Mouse (Mus musculus) bone marrow, adult 2 months (tissue): ENCODE results near the gene Acsm3. TPM values are rescaled to one million over a fixed set of nuclear protein-coding genes. Genes with fewer than 3 reads are reported as not detected.

Experiments
- H3K27ac ChIP-seq: fragments of 200-500 bp; 2 replicates; pipeline ENCODE4 v1.5.1; 2012; ENCODE audit warnings: low read depth, mild to moderate bottlenecking, control low read depth, inconsistent platforms, low read length; ENCODE audit not compliant: control insufficient read depth, poor library complexity, insufficient read depth
- H3K4me1 ChIP-seq: fragments of 200-500 bp; 2 replicates; pipeline ENCODE4 v1.6.1; 2011; ENCODE audit warnings: low read length; ENCODE audit not compliant: control insufficient read depth, insufficient read depth
- H3K4me3 ChIP-seq: fragments of 200-500 bp; replicated peaks from 2 replicates; pipeline ENCODE3; 2011; ENCODE audit warnings: mild to moderate bottlenecking, low read depth, low read length, control low read depth; ENCODE audit not compliant: control insufficient read depth
- CTCF ChIP-seq: fragments of 200-500 bp; IDR thresholded peaks from 2 replicates; pipeline ENCODE4 v1.5.1; 2011; ENCODE audit warnings: low read length, control low read depth; ENCODE audit not compliant: control insufficient read depth, insufficient read depth
- POLR2A ChIP-seq: fragments of 200-500 bp; IDR thresholded peaks from 2 replicates; pipeline ENCODE4 v1.6.1; 2011; ENCODE audit warnings: low read depth, mild to moderate bottlenecking, control low read depth, low read length, borderline replicate concordance; ENCODE audit not compliant: control insufficient read depth
- WGBS: fragments of 180-500 bp; shearing (Covaris S2); methylation state at CpG from one replicate; pipeline ENCODE4 v1.1.7; 2018; 5-methylcytosine and 5-hydroxymethylcytosine counted together
- polyA plus RNA-seq: library from polyadenylated mRNA; stranded (reverse); fragments of >200 nt; gene quantifications from 2 replicates; pipeline ENCODE4 v1.2.4, GENCODE M21; 2011; ENCODE audit warnings: low replicate concordance; ENCODE audit not compliant: missing spikeins, insufficient read depth, insufficient read length

The Acsm3 gene
- polyA plus RNA-seq, 1 experiment, result 1.3 TPM

DNA sequence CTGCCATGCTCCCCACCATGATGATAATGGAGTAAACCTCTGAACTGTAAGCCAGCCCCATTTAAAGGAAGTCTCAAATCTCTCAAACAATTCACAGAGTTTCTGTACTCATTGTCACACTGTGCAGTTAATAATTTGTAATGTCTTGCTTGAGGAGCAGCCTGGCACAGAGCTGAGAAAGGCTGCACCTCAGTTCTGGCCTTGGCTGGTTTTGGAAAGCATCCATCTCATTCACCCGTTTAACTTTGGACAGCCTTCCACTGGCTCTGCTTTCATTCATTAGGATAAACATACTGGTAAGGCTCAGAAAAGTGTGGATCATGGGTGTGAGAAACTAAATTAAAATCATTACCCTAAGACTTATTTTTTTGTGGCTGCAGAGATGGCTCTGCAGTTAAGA lies 14.9 kb upstream of the Acsm3 start:
- Histone ChIP-seq H3K27ac (no peak overlapping the region), H3K4me3 (no peak overlapping the region), H3K4me1 (no peaks in the 10 kb centered on the region)
- TF ChIP-seq CTCF (no peak), POLR2A (no peak)
- WGBS, result 73% methylated on average over 1 of the region's 1 CpGs

DNA sequence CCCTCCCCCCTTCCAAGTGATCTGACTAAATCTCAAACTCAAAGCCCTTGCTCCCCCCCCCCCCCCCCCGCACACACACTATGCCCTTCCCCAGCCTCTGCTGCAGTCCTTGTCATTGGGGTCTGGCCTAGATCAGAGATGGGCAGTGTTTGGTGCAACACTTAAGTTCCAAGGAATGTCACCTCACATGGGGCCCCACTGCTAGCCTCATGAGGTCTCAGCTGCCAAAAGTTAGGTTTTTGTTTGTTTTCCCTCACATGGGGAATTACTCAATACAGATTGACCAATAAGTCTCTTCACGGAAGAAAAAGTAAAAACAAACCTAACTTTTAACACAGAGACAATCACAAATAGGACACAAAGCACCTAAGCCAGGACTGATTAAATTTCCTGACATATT lies 12.0 kb upstream of the Acsm3 start:
- no peak for TF ChIP-seq POLR2A
- TF ChIP-seq CTCF, result no peak
- no peak overlapping the region for H3K27ac ChIP-seq
- no peaks in the 10 kb centered on the region for H3K4me1 ChIP-seq
- no peak overlapping the region for H3K4me3 ChIP-seq
- 71% methylated on average over 2 of the region's 2 CpGs for WGBS

DNA sequence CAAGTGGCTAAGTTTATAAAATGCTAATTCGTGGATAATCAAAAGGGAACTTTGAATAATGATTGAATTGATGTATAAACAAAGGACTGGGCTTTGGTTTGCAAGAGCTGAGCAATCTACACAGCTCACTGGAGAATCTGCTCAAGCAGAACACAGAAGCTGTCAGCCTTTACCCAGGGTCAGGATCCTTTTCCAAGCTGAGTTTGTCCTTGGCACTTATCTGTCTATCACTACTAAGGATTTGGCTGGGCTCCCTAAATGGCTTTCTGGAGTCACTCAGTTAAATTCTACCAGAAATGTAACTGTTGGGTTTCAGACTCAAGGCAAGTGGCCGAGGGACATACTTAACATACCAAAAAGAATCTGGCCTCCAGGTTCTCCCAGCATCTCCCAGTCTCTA lies 10.8 kb upstream of the Acsm3 start:
- H3K4me3 ChIP-seq, result no peak overlapping the region
- WGBS, result 60% methylated on average over 2 of the region's 2 CpGs
- H3K27ac ChIP-seq, result no peak overlapping the region
- no peak for TF ChIP-seq POLR2A
- no peak for TF ChIP-seq CTCF
- no peaks in the 10 kb centered on the region for H3K4me1 ChIP-seq

DNA sequence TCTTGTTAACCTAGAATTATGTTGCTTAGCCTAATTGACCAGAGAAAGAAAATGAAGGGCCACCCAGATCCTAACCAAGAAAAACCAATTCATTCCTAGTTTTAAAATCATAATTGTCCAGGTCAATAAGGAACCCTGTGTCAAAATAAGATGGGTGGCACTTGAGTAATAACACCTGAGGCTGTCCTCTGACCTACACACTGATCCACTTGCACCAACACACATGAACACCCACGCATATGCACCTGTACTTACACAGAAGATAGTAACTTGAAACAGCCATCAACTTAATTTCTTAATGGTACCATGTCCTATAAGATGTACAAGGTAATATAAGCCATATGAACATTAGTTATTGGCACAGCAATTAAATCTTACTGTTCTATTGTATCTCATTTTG lies 7.0 kb upstream of the Acsm3 start:
- Histone ChIP-seq H3K4me1 (no peaks in the 10 kb centered on the region), H3K27ac (no peak overlapping the region), H3K4me3 (no peak overlapping the region)
- no peak for TF ChIP-seq POLR2A
- TF ChIP-seq CTCF, result no peak
- 74% methylated on average over 1 of the region's 1 CpGs for WGBS

DNA sequence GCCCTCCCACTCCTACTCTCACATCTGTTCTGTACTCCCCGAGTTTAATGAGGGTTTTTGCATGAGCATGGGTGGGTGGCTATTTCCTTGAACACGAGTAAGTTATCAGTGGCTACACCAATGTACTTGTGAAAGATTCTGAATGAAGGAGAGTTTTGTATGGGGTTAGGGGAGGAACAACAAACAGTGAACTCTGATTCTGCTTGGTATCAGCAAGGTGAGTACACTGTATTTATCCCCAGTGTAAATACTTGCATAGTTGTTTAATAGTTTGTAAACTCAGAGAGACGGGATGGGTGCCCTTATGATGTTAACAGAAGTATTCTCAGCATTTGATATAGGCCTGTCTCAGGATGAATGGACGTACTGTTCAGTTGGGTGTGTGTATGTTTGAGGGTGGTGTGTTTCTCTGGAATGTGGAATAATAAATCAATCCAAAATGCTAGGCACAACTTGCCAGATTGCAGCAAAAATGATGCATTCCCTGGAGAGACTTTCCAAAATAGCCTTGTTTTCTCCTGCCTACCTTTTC lies 1.5 kb downstream of the Acsm3 start:
- no peak for TF ChIP-seq CTCF
- no peak for TF ChIP-seq POLR2A
- Histone ChIP-seq H3K4me1 (no peaks in the 10 kb centered on the region), H3K27ac (no peak overlapping the region), H3K4me3 (no peak overlapping the region)
- WGBS, result 60% methylated on average over 4 of the region's 4 CpGs

DNA sequence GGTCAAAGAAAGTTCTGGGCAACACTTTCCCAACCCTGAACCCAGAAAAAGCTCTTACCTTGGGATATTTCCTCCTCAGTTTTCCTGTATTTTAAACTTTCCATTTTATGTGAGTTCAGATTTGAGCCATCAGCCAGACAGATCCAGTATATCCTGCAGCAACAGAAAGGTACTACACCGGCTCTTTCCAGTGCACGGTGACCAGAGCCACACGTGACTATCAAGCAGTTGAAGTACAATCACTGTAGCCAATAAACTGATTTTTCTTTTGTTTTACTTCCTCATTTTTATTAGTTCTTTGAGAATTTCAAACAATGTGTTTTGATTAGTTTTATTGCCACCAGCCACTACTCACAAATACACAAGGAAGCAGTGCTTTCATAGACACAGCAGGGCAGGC lies 3.7 kb downstream of the Acsm3 start:
- TF ChIP-seq POLR2A (no peak), CTCF (no peak)
- H3K4me1 ChIP-seq, result no peaks in the 10 kb centered on the region
- 53% methylated on average over 3 of the region's 3 CpGs for WGBS
- H3K27ac ChIP-seq, result no peak overlapping the region
- H3K4me3 ChIP-seq, result no peak overlapping the region

DNA sequence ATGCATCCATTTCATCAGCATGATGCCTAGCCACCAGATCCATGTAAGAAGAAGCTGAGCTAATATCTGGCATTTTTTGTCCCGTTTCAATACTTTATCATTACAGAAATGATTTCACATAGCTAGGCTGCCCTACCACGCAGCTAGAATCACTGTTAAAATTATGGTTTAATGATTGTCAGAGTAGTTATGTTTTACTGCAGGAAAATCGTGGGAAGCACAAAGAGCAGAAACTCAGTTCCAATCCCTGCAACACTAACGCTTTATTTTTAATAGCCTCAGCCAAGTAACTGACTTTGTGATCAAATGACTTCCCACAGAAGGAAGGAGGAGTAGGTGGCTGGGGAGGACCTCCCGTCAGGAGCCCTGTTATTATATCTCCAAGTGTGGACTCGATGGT lies 6.3 kb downstream of the Acsm3 start:
- Histone ChIP-seq H3K4me3 (no peak overlapping the region), H3K4me1 (no peaks in the 10 kb centered on the region), H3K27ac (no peak overlapping the region)
- 79% methylated on average over 6 of the region's 6 CpGs for WGBS
- no peak for TF ChIP-seq POLR2A
- TF ChIP-seq CTCF, result no peak

DNA sequence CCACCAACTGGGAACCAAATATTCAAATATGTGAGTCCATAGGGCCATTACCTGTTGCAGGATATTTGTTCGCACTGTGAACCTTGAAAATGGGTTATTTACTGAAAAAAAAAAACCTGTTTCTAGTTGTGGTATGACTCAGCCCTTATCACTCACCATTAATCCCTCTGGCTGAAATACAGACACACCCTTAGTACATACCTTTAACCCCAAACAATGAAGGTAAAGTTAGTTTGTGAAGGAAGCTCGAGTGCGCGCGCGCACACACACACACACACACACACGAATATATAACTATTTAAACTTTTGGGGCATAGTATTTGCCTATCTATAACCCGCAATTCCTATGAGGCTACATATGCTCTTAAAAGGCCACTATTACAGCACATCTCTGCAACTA lies 9.2 kb downstream of the Acsm3 start:
- no peaks in the 10 kb centered on the region for H3K4me1 ChIP-seq
- H3K27ac ChIP-seq, result no peak overlapping the region
- WGBS, result 88% methylated on average over 8 of the region's 8 CpGs
- H3K4me3 ChIP-seq, result no peak overlapping the region
- no peak for TF ChIP-seq CTCF
- TF ChIP-seq POLR2A, result no peak

DNA sequence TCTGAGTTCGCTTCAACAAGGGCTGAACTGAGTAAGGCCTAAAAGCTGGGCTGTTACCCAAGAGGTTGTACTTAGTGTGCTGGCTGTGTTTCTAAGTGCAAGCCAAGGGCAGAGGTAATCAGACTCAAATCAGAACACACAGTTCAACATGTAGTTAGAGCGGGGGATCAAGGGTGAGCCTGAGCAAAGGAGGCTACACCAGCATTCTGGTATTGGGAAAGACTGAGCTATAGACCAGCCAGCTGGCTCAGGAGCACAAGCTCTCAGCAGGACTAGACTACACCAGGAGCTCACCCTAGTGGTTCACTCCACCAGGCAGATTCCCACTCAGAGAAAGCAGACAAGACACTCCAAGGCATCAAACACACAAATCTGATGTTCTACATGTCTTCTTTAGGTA lies 22.7 kb downstream of the Acsm3 start:
- H3K4me1 ChIP-seq, result no peaks in the 10 kb centered on the region
- no peak overlapping the region for H3K27ac ChIP-seq
- WGBS, result 88% methylated on average over 2 of the region's 2 CpGs
- no peak overlapping the region for H3K4me3 ChIP-seq
- TF ChIP-seq POLR2A (no peak), CTCF (no peak)
